Mouse (Mus musculus) hindbrain, embryonic 12.5 days (tissue): ENCODE results near the gene 1700088E04Rik. TPM values are rescaled to one million over a fixed set of nuclear protein-coding genes. Genes with fewer than 3 reads are reported as not detected.

ENCODE experiments used
- ATAC-seq: fragments of 200-750 bp; cut with Nextera tagmentation; 2 replicates; pipeline ENCODE4 v1.8.0; 2017; ENCODE audit warnings: moderate TSS enrichment; ENCODE audit not compliant: low FRiP score
- H3K27ac ChIP-seq: fragments of 300-500 bp; sonication (generic); 2 replicates; pipeline ENCODE4 v1.5.1; 2016; ENCODE audit warnings: mild to moderate bottlenecking
- H3K27me3 ChIP-seq: fragments of 300-500 bp; sonication (generic); 2 replicates; pipeline ENCODE4 v1.6.1; 2016; ENCODE audit warnings: mild to moderate bottlenecking
- H3K36me3 ChIP-seq: fragments of 300-500 bp; sonication (generic); 2 replicates; pipeline ENCODE4 v1.6.1; 2016; ENCODE audit warnings: mild to moderate bottlenecking
- H3K4me1 ChIP-seq: fragments of 300-500 bp; sonication (generic); 2 replicates; pipeline ENCODE4 v1.6.1; 2016
- H3K4me2 ChIP-seq: fragments of 300-500 bp; sonication (generic); replicated peaks from 2 replicates; pipeline ENCODE4 v1.6.1; 2016; ENCODE audit warnings: mild to moderate bottlenecking
- H3K4me3 ChIP-seq: fragments of 300-500 bp; sonication (generic); 2 replicates; pipeline ENCODE4 v1.5.1; 2016; ENCODE audit warnings: mild to moderate bottlenecking
- H3K9ac ChIP-seq: fragments of 300-500 bp; sonication (generic); 2 replicates; pipeline ENCODE4 v1.6.1; 2016; ENCODE audit warnings: mild to moderate bottlenecking, moderate library complexity
- H3K9me3 ChIP-seq: fragments of 300-500 bp; sonication (generic); replicated peaks from 2 replicates; pipeline ENCODE4 v1.6.1; 2016; ENCODE audit warnings: mild to moderate bottlenecking
- WGBS: fragments of 180-500 bp; shearing (Covaris S2); methylation state at CpG from one replicate; pipeline ENCODE4 v1.1.7; 2016; 5-methylcytosine and 5-hydroxymethylcytosine counted together
- polyA plus RNA-seq: library from polyadenylated mRNA; unstranded; fragments of >200 nt; fragmentation: Nextera tagmentation; extraction: Ambion mirVana; gene quantifications from 2 replicates; pipeline ENCODE4 v1.2.1, GENCODE M21; 2016

Gene 1700088E04Rik
- polyA plus RNA-seq, 1 experiment from 2014 or later: 13.4 TPM

GRCm38 (mm10) chr15:79148533-79148932 is 7.5 kb upstream of the 1700088E04Rik start:
- H3K4me1 ChIP-seq: peaks cover 24% of the 10 kb centered on the region
- H3K9ac ChIP-seq: no peak overlapping the region
- H3K4me3 ChIP-seq: no peak overlapping the region
- H3K9me3 ChIP-seq: no peaks in the 10 kb centered on the region
- WGBS: 54% methylated on average over 7 of the region's 7 CpGs
- peaks cover 71% of the 10 kb centered on the region for H3K36me3 ChIP-seq
- H3K27me3 ChIP-seq: no peaks in the 10 kb centered on the region
- no peak overlapping the region for H3K27ac ChIP-seq
- no peak overlapping the region for H3K4me2 ChIP-seq
- ATAC-seq: no peak

GRCm38 (mm10) chr15:79145522-79145921 is 4.5 kb upstream of the 1700088E04Rik start:
- Histone ChIP-seq H3K4me2 (no peak overlapping the region), H3K4me1 (peaks cover 15% of the 10 kb centered on the region), H3K36me3 (peaks cover 59% of the 10 kb centered on the region), H3K9ac (no peak overlapping the region), H3K4me3 (no peak overlapping the region), H3K9me3 (no peaks in the 10 kb centered on the region), H3K27ac (no peak overlapping the region), H3K27me3 (no peaks in the 10 kb centered on the region)
- WGBS: 91% methylated on average over 7 of the region's 7 CpGs
- ATAC-seq: no peak

GRCm38 (mm10) chr15:79144021-79144420 is 3.0 kb upstream of the 1700088E04Rik start:
- Histone ChIP-seq H3K36me3 (peaks cover 48% of the 10 kb centered on the region), H3K9me3 (no peaks in the 10 kb centered on the region), H3K9ac (no peak overlapping the region), H3K4me2 (no peak overlapping the region), H3K4me1 (peaks cover 19% of the 10 kb centered on the region), H3K4me3 (no peak overlapping the region), H3K27me3 (no peaks in the 10 kb centered on the region; the same call in 1 of the 2 replicates), H3K27ac (no peak overlapping the region)
- no peak for ATAC-seq
- WGBS: 91% methylated on average over 8 of the region's 8 CpGs

- H3K4me3 ChIP-seq: no peak overlapping the region
- WGBS: 86% methylated on average over 12 of the region's 12 CpGs
- H3K9ac ChIP-seq: no peak overlapping the region
- peaks cover 45% of the 10 kb centered on the region for H3K36me3 ChIP-seq
- H3K27ac ChIP-seq: no peak overlapping the region
- no peaks in the 10 kb centered on the region; the same call in 1 of the 2 replicates for H3K27me3 ChIP-seq
- no peak overlapping the region for H3K4me2 ChIP-seq
- ATAC-seq: no peak
- H3K4me1 ChIP-seq: peaks cover 19% of the 10 kb centered on the region
- H3K9me3 ChIP-seq: no peaks in the 10 kb centered on the region
These were observed 2.3 kb upstream of the 1700088E04Rik start for GRCm38 (mm10) chr15:79143316-79143715.

- no peaks in the 10 kb centered on the region; the same call in 1 of the 2 replicates for H3K27me3 ChIP-seq
- ATAC-seq: peak; percentile 64; the same call in 1 of the 2 replicates
- H3K4me2 ChIP-seq: peak overlapping the region; percentile 94
- 2% methylated on average over 7 of the region's 7 CpGs for WGBS
- H3K4me1 ChIP-seq: peaks cover 19% of the 10 kb centered on the region
- peaks cover 31% of the 10 kb centered on the region for H3K36me3 ChIP-seq
- H3K4me3 ChIP-seq: peak overlapping the region; percentile 58
- no peak overlapping the region for H3K27ac ChIP-seq
- no peaks in the 10 kb centered on the region for H3K9me3 ChIP-seq
- H3K9ac ChIP-seq: peak overlapping the region; percentile 77
These were observed 489 bp upstream of the 1700088E04Rik start for GRCm38 (mm10) chr15:79141566-79141917.

GRCm38 (mm10) chr15:79139640-79140039 is 1.4 kb downstream of the 1700088E04Rik start:
- Histone ChIP-seq H3K27me3 (no peaks in the 10 kb centered on the region; the same call in 1 of the 2 replicates), H3K4me2 (no peak overlapping the region), H3K36me3 (peaks cover 15% of the 10 kb centered on the region), H3K4me3 (no peak overlapping the region), H3K27ac (no peak overlapping the region), H3K9ac (no peak overlapping the region), H3K9me3 (no peaks in the 10 kb centered on the region), H3K4me1 (peaks cover 19% of the 10 kb centered on the region)
- WGBS: 63% methylated on average over 10 of the region's 10 CpGs
- no peak for ATAC-seq

DNA sequence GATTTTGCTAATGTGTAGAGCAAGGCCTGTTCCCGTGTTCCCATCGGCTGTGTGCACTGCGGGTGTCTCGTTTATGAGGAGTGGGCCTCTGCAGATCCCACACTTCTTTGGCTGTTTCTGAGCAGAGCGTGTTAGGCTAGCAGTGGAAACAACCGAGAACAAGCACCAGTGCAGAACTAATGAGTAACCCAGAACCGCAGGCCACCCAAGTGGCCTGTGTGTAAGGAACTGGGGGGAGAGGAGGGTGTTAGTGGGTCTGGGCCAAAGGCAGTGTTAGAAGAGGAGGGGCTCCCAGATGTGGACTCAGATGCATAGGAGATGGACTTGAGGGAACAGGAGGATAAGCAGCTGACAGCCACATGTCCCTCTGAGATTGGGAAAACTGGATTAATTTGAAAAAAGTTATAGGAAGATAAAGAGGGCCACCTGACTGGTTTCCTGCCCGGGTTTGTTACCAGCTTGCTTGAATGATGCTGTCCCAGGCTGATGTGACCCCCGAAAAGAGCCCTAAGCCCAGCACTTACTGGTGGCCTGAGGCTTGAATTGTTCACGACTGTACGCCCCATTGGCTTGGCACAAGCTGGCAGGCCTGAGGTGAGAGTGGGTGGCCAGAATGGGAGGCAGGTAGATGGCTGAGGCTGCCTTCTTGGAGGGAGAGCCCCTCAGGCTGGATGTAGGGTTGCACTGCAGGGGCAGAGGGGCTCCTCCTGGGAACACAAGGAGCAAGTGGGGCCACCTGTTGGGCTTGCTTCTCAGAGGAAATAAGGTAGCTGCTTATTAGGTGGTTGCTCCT is 5.1 kb downstream of the 1700088E04Rik start:
- no peak overlapping the region for H3K27ac ChIP-seq
- H3K4me3 ChIP-seq: no peak overlapping the region
- ATAC-seq: no peak
- H3K9me3 ChIP-seq: no peaks in the 10 kb centered on the region
- 68% methylated on average over 11 of the region's 11 CpGs for WGBS
- peaks cover 7% of the 10 kb centered on the region for H3K4me1 ChIP-seq
- H3K36me3 ChIP-seq: peaks cover 31% of the 10 kb centered on the region
- no peaks in the 10 kb centered on the region; the same call in 1 of the 2 replicates for H3K27me3 ChIP-seq
- H3K9ac ChIP-seq: no peak overlapping the region
- no peak overlapping the region for H3K4me2 ChIP-seq

- WGBS: 84% methylated on average over 9 of the region's 9 CpGs
- Histone ChIP-seq H3K36me3 (peaks cover 38% of the 10 kb centered on the region), H3K27me3 (no peaks in the 10 kb centered on the region; the same call in 1 of the 2 replicates), H3K4me2 (no peak overlapping the region), H3K4me1 (peaks cover 2% of the 10 kb centered on the region), H3K9ac (no peak overlapping the region), H3K4me3 (no peak overlapping the region), H3K9me3 (no peaks in the 10 kb centered on the region), H3K27ac (no peak overlapping the region)
- ATAC-seq: no peak
These were observed 5.7 kb downstream of the 1700088E04Rik start for GRCm38 (mm10) chr15:79135332-79135731.

DNA sequence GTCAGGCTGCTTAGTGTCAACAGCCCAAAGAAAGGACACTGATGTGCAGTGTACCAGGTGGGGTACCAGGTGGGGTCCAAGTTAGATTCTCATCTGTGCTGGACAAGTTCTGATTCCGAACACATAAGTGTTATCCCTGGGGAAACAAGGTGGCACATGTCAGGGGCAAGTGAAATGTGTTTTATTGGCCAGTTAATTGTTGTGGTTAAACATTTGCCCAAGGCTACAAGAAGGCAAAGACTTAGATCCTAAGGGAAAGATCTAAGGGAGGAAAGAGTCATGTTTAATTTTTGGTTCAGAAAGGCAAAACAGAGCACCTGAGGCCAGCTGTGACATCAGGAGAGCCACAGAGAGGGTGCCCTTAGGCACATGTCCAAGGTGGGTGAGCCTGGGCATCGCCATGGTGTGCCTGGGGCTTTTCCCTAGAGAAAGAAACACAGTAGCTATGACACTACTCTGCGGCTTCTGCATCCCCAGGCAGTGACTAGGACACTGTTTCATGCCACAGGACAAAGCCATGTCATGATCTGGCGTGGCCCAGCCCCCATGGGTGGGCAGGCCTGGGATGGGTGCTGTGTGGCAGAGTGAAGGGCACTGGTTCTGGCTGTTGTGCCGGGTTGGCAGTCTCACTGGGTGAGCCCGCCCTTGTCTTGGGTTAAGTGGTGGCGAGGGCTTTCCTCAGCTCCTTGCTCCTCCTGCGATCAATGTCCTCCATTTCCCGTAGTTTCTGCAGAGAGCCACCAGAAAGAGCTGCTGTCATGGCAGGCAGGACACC is 6.4 kb downstream of the 1700088E04Rik start:
- WGBS: 88% methylated on average over 9 of the region's 9 CpGs
- H3K4me2 ChIP-seq: no peak overlapping the region
- no peaks in the 10 kb centered on the region for H3K4me1 ChIP-seq
- ATAC-seq: no peak
- H3K9ac ChIP-seq: no peak overlapping the region
- H3K27me3 ChIP-seq: no peaks in the 10 kb centered on the region
- no peak overlapping the region for H3K4me3 ChIP-seq
- peaks cover 44% of the 10 kb centered on the region for H3K36me3 ChIP-seq
- H3K9me3 ChIP-seq: no peaks in the 10 kb centered on the region
- H3K27ac ChIP-seq: no peak overlapping the region

GRCm38 (mm10) chr15:79133191-79133661 is 7.8 kb downstream of the 1700088E04Rik start:
- ATAC-seq: no peak
- H3K4me1 ChIP-seq: no peaks in the 10 kb centered on the region
- no peak overlapping the region for H3K4me3 ChIP-seq
- 81% methylated on average over 6 of the region's 6 CpGs for WGBS
- no peaks in the 10 kb centered on the region for H3K27me3 ChIP-seq
- no peak overlapping the region for H3K27ac ChIP-seq
- peaks cover 57% of the 10 kb centered on the region for H3K36me3 ChIP-seq
- no peak overlapping the region for H3K4me2 ChIP-seq
- 0 out of 2 replicates have a peak, but pooled peaks cover 3% of the 10 kb centered on the region for H3K9me3 ChIP-seq
- H3K9ac ChIP-seq: no peak overlapping the region; the same call in 1 of the 2 replicates

GRCm38 (mm10) chr15:79131442-79131841 is 9.6 kb downstream of the 1700088E04Rik start:
- WGBS: 76% methylated on average over 7 of the region's 7 CpGs
- no peak for ATAC-seq

DNA sequence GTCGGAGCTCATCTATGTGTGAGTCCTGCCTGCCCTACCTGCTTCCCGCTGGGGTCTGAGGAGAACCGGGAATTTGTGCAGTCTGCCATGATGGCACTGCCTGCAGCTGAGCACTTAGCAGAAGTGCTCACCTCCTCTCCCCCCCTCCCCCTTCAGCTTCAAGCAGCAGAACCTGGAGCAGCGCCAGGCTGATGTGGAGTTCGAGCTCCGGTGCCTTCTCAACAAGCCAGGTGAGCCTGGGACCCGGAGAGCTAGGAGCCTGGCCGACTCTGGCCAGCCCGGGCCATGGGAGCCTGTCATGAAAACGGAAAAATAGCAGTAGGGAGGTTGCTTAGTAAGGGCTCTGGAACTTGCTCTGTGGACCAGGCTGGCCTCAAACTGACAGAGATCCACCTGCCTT is 10.3 kb downstream of the 1700088E04Rik start:
- H3K4me1 ChIP-seq: no peaks in the 10 kb centered on the region
- 0 out of 2 replicates have a peak, but pooled peaks cover 7% of the 10 kb centered on the region for H3K9me3 ChIP-seq
- H3K4me2 ChIP-seq: no peak overlapping the region
- no peak overlapping the region for H3K4me3 ChIP-seq
- peaks cover 70% of the 10 kb centered on the region for H3K36me3 ChIP-seq
- no peaks in the 10 kb centered on the region for H3K27me3 ChIP-seq
- no peak overlapping the region for H3K27ac ChIP-seq
- H3K9ac ChIP-seq: no peak overlapping the region; the same call in 1 of the 2 replicates
- 80% methylated on average over 10 of the region's 10 CpGs for WGBS
- no peak for ATAC-seq

More at GRCm38 (mm10) chr15:79131442-79131841, 9.6 kb downstream of the 1700088E04Rik start:
- Histone ChIP-seq H3K27me3 (no peaks in the 10 kb centered on the region), H3K9ac (no peak overlapping the region), H3K36me3 (peaks cover 69% of the 10 kb centered on the region), H3K4me2 (no peak overlapping the region), H3K9me3 (0 out of 2 replicates have a peak, but pooled peaks cover 7% of the 10 kb centered on the region), H3K4me3 (no peak overlapping the region), H3K27ac (no peak overlapping the region), H3K4me1 (no peaks in the 10 kb centered on the region)
